8 mouse cellular contexts compared by ENCODE assay signal in genomic region chr9:7914487-7914886, GRCm38 (mm10). TPM values are rescaled to one million over a fixed set of nuclear protein-coding genes. Genes with fewer than 3 reads are reported as not detected.
DNase-seq lines count a peak whose midpoint lies in the region; ATAC-seq and TF ChIP-seq lines count a peak whose summit lies in the region.

No protein-coding gene starts in this region.

- H3K4me1 ChIP-seq in embryonic facial prominence, embryonic 14.5 days (ENCODE audit: control insufficient read depth, insufficient read depth, low read length): no peaks in the 10 kb centered on the region
- no peaks in the 10 kb centered on the region for H3K4me1 ChIP-seq in heart, embryonic 12.5 days (replicated peaks)
- no peaks in the 10 kb centered on the region for H3K4me1 ChIP-seq in lung, embryonic 14.5 days (ENCODE audit: insufficient read depth)

- under 1% methylated on average over 11 of the region's 11 CpGs for WGBS in embryonic facial prominence, embryonic 14.5 days
- WGBS in heart, embryonic 12.5 days: 3% methylated on average over 11 of the region's 11 CpGs
- 3% methylated on average over 11 of the region's 11 CpGs for WGBS in lung, embryonic 14.5 days

- no peaks in the 10 kb centered on the region for H3K36me3 ChIP-seq in embryonic facial prominence, embryonic 14.5 days (ENCODE audit: control insufficient read depth, insufficient read depth, low read length)
- H3K36me3 ChIP-seq in heart, embryonic 12.5 days: no peaks in the 10 kb centered on the region
- no peaks in the 10 kb centered on the region for H3K36me3 ChIP-seq in lung, embryonic 14.5 days (ENCODE audit: insufficient read depth)

- ATAC-seq in CD4-positive, CD25-positive, alpha-beta regulatory T cell, adult 4 months: peak; percentile 53
- ATAC-seq in embryonic facial prominence, embryonic 14.5 days (ENCODE audit: low read depth): peak; percentile 92
- ATAC-seq in heart, embryonic 12.5 days (ENCODE audit: insufficient number of reproducible peaks, low FRiP score): peak; percentile 96
- ATAC-seq in lung, embryonic 14.5 days (ENCODE audit: insufficient read depth): peak; percentile 94

- DNase-seq in adrenal gland, postnatal 36 days: peak; percentile 65 to 70
- peak; percentile 90 for DNase-seq in embryonic facial prominence, embryonic 14.5 days (ENCODE audit: low spot score)
- DNase-seq in kidney, adult 9 months: peak; percentile 69
- peak; percentile 88 for DNase-seq in lung, embryonic 14.5 days
- DNase-seq in ovary, postnatal 14 days (ENCODE audit: low spot score): peak; percentile 9
- peak; percentile 81 for DNase-seq in yolk sac, embryonic 10.5 days (ENCODE audit: low spot score)

- H3K4me2 ChIP-seq in embryonic facial prominence, embryonic 14.5 days (ENCODE audit: low read depth, low read length): peak overlapping the region; percentile 53
- H3K4me2 ChIP-seq in heart, embryonic 12.5 days: peak overlapping the region; percentile 63
- peak overlapping the region; percentile 52 for H3K4me2 ChIP-seq in lung, embryonic 14.5 days

- H3K9me3 ChIP-seq in embryonic facial prominence, embryonic 14.5 days (ENCODE audit: control insufficient read depth, low read length): no peaks in the 10 kb centered on the region
- no peaks in the 10 kb centered on the region for H3K9me3 ChIP-seq in heart, embryonic 12.5 days (replicated peaks)
- H3K9me3 ChIP-seq in lung, embryonic 14.5 days (ENCODE audit: low read depth, low read length): no peaks in the 10 kb centered on the region

- peak; percentile 42 for TF ChIP-seq CTCF in lung, embryonic 14.5 days (IDR thresholded peaks at IDR 0.05; ENCODE audit: low read depth)

- 0 out of 2 replicates have a peak overlapping the region, but pooled peaks have one; percentile 0 for H3K9ac ChIP-seq in embryonic facial prominence, embryonic 14.5 days (ENCODE audit: low read depth, low read length)
- H3K9ac ChIP-seq in heart, embryonic 12.5 days: peak overlapping the region; percentile 7; the same call in 1 of the 2 replicates
- no peak overlapping the region for H3K9ac ChIP-seq in lung, embryonic 14.5 days

- no peak overlapping the region for H3K27ac ChIP-seq in embryonic facial prominence, embryonic 14.5 days (replicated peaks; ENCODE audit: low read depth, low read length)
- H3K27ac ChIP-seq in heart, embryonic 12.5 days (ENCODE audit: poor library complexity, severe bottlenecking): peak overlapping the region; percentile 29; the same call in 1 of the 2 replicates
- H3K27ac ChIP-seq in lung, embryonic 14.5 days (ENCODE audit: low read depth): no peak overlapping the region

- peak overlapping the region; percentile 18 for H3K4me3 ChIP-seq in embryonic facial prominence, embryonic 14.5 days (ENCODE audit: low read depth, low read length)
- peak overlapping the region; percentile 25 for H3K4me3 ChIP-seq in heart, embryonic 12.5 days
- no peak overlapping the region for H3K4me3 ChIP-seq in lung, embryonic 14.5 days (ENCODE audit: low read depth, low read length)

- no peaks in the 10 kb centered on the region for H3K27me3 ChIP-seq in embryonic facial prominence, embryonic 14.5 days (replicated peaks; ENCODE audit: control insufficient read depth, insufficient read depth, low read length)
- H3K27me3 ChIP-seq in heart, embryonic 12.5 days (replicated peaks): no peaks in the 10 kb centered on the region
- H3K27me3 ChIP-seq in lung, embryonic 14.5 days (ENCODE audit: insufficient read depth, low read length): no peaks in the 10 kb centered on the region

RNA-seq across cellular contexts. Expression of gene Birc3, which starts 41.5 kb away (rescaled TPM):
- polyA plus RNA-seq in CD4-positive, CD25-positive, alpha-beta regulatory T cell, adult 4 months (2017; shearing (Covaris generic)): 100 to 1,000 TPM; 121 to 171 TPM
- 10 to 100 TPM; 19.7 to 30.9 TPM for total RNA-seq in adrenal gland, postnatal 36 days (2021)
- 14.6 and 16.1 TPM in 2 replicates for polyA plus RNA-seq in embryonic facial prominence, embryonic 14.5 days (2014; fragmentation: Nextera tagmentation; extraction: Ambion mirVana)
- 5.8 and 6.0 TPM in 2 replicates for polyA plus RNA-seq in heart, embryonic 12.5 days (2016; fragmentation: Nextera tagmentation; extraction: Ambion mirVana)
- 5.6 and 7.9 TPM in 2 replicates for polyA plus RNA-seq in lung, embryonic 14.5 days (2014; fragmentation: Nextera tagmentation; extraction: Ambion mirVana)

Comparison
In these comparisons a context has a peak if more than half of its experiments do, and no peak if none do; other contexts are left out.
1. DNase-seq: peak in every context shown above with its lines; median percentile 90 in embryonic facial prominence, embryonic 14.5 days; 88 in lung, embryonic 14.5 days; 81 in yolk sac, embryonic 10.5 days; 69 in kidney, adult 9 months; 68 in adrenal gland, postnatal 36 days; 9 in ovary, postnatal 14 days.